Mouse (Mus musculus): Measurements from ENCODE around the gene Ehd1.

The Ehd1 gene

DNA sequence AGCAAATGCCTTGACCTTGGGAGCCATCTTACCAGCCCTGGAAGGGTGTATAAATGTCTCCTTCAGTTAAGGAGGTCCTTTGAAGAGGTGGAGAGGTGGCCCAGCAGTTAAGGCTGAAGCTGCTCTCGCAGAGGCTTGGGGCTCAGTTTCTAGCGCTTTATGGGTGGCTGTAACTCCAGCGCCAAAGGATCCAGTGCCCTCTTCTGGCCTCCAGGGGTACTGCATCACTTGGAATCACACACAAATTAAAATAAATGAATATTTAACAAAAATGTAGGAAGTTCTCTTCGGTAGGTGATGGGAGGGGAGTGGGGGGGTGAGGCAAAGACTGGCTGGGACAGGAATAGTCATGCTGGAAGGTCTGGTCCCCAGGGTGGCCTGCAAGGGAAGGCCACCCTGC is 15.6 kb upstream of the Ehd1 start:
- no peak for DNase-seq (ENCODE audit: low spot score in 2 of 2)

DNA sequence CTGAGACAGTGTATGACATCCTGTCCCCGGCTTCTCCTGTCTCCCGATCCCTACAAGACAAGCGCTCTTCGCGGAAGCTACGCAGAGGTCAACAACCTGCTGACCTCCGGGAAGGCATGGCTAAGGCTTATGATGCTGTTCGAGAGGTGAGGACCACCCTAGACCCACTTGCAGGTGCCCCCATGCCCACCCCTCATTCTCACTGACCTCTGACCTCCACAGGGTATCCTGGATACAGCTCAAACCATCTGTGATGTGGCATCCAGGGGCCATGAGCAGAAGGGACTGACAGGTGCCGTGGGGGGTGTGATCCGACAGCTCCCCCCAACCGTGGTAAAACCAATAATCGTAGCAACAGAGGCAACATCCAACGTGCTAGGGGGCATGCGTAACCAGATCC is 15.1 kb upstream of the Ehd1 start:
- DNase-seq (ENCODE audit: low spot score in 2 of 2) = no peak

DNA sequence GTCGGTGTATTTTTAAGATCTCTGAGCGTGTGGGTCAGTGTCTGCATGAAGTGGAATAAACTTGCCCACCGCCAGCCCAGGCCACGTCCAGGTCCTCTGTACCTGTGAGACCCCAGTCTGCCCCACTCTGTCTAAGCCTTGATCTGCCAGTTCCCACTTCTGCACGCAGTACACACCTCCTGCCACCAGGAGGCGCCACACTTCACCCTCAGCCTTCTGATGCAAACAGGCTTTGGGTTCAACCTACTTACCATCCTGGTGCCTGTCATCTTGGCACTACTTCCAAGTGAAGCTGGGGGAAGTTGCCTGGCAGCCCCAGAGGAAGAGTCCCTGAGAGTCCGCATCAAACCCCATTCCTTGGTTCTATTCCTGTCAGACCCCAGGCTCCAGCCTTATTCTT is 14.3 kb upstream of the Ehd1 start:
- peak in 1 of 2 experiments; percentile 58 for DNase-seq (ENCODE audit: low spot score in 2 of 2)

DNA sequence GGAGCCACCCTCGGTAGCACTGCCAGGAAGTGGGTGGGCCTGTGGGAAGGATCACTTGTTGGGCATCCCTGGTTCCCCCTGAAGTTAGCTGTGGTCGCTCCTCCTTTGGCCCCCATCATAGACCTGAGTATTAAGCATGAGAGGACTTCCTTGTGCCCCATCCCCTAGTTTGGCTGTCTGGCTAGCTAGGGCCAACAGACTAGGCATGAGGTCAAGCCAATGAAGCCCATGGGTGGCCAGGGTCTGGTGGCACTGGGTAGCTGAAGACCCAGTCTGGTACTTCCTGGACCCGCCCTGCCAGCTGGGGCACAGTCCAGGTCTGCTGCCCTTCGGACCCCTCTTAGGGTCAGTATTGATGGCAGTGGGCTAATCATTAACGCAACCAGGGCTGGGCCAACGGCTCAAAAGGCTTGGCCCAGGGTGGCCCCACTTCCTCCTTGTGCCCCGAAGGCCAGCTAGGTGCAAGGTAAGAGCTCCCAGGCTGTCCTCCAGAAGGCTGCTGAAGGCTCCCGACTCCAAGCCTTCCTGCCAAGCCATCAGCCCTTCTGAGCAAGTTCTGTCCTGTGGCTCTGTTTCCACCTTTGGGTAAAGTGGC is 13.6 kb upstream of the Ehd1 start:
- DNase-seq (ENCODE audit: low spot score in 2 of 2) = no peak

- DNase-seq (ENCODE audit: low spot score in 2 of 2) = peak in 1 of 2 experiments; percentile 48
Measured at GRCm38 (mm10) chr19:6264200-6264599, 12.3 kb upstream of the Ehd1 start.

GRCm38 (mm10) chr19:6264945-6265344 is 11.6 kb upstream of the Ehd1 start:
- DNase-seq (ENCODE audit: low spot score in 2 of 2) = no peak

- DNase-seq (ENCODE audit: low spot score in 2 of 2) = no peak
Measured at GRCm38 (mm10) chr19:6265727-6266182, 10.8 kb upstream of the Ehd1 start.

DNA sequence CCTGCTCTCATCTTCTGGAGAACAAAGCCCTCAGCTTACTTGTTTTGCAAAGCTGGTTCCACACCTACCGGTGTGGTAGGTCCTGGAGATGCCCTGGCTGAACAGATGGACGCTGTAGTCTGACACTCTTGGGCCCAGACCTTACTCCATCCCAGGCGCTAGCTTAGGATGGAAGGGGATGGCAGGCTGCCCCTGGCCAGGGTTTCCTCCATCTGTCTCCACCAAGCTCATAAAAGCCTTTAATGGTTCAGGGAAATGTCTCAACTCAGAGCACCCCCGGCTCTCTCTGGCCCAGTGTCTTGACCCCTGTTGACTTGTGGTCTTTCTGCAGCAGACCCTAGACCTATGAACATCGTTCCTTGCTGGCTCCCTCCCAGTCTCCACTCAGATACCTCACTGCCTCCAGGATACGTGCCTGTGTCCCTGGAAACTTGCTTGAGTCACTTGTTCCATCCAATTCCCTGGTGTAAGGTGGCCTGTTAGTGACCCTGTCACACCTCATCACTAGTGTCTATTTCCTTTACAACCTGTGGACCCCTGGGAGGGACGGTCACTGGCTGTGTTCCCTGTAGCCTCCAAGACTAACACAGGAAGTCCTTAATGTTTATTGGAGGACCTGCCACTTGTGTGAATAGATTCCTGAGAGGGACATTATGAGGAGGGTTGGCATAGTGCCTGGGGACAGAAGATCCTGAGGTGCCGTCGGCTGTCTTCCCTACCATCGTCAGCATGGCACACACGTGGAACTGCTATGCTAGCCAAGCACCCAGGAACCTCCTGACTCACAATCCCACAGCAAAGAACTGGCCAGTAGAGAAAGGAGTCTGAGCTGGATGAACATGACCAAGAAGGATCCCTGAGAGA is 9.0 kb upstream of the Ehd1 start:
- no peak for DNase-seq (ENCODE audit: low spot score in 2 of 2)

GRCm38 (mm10) chr19:6268170-6268528 is 8.4 kb upstream of the Ehd1 start:
- DNase-seq (ENCODE audit: low spot score in 2 of 2) = peak; percentile 77 to 80

DNA sequence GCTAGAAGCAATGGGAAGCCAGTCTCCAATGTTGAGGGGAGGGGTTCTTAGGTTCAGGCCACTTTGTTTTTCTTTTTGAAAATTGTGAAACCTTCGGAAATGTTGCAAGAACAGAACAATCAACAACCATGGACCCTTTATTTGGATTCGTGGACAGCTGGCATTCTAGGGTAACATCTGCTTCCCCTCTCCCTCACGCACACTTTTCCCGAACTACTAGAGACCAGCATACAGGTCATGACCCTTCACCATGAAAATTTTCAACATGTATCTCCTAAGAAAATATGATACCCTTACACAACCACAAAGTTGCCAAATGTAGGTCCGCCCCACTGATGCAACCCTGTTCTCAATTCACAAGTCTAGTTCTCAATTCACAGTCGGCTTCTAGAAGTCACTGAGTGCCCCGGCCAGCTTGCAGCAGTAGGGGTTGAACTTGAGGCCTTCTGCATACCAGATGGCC is 7.8 kb upstream of the Ehd1 start:
- DNase-seq (ENCODE audit: low spot score in 2 of 2) = no peak

- no peak for DNase-seq (ENCODE audit: low spot score in 2 of 2)
Measured at GRCm38 (mm10) chr19:6269798-6270475, 6.6 kb upstream of the Ehd1 start.

DNA sequence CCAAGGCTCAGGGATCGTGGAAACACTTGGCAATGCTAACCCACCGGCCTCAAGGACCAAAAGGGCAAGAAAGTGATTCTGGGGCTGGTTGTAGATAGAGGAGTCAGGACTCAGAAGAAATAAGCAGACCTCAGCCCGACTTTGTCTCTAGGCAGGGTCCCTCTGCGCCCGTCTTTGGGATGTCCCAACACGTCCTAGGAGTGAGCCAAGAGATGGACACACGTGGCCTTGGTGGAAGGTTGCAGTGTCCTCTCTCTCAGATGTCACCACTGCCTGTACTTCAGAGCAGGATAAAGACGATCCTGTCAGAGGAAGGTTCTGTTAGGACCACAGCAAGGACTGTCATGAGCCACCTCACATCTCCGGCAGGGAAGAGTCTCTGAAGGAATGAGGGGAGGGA is 5.9 kb upstream of the Ehd1 start:
- DNase-seq (ENCODE audit: low spot score in 2 of 2) = no peak

GRCm38 (mm10) chr19:6271206-6271605 is 5.3 kb upstream of the Ehd1 start:
- no peak for DNase-seq (ENCODE audit: low spot score in 2 of 2)

- no peak for DNase-seq (ENCODE audit: low spot score in 2 of 2)
Measured at GRCm38 (mm10) chr19:6272053-6272452, 4.5 kb upstream of the Ehd1 start.

DNA sequence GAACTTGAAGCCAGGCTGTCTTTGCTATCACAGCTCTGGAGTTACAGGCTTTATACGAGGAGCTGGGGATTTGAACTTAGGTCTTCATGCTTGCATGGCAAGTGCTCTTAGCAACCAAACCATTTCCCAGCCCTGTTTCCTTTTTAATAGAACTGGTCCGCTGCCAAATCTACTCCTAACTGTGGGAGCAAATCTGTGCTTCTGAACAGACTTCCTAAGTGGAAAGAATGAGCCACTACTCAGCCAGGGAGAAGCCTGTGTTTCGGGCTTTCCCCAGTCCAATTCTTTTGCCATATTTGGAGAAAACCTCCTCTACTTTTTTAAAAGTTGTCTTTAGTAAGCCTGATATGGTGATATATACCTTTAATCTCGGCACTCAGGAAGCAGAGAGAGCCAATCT is 3.8 kb upstream of the Ehd1 start:
- DNase-seq (ENCODE audit: low spot score in 2 of 2) = no peak

GRCm38 (mm10) chr19:6273592-6273991 is 2.9 kb upstream of the Ehd1 start:
- DNase-seq (ENCODE audit: low spot score in 2 of 2) = no peak

DNA sequence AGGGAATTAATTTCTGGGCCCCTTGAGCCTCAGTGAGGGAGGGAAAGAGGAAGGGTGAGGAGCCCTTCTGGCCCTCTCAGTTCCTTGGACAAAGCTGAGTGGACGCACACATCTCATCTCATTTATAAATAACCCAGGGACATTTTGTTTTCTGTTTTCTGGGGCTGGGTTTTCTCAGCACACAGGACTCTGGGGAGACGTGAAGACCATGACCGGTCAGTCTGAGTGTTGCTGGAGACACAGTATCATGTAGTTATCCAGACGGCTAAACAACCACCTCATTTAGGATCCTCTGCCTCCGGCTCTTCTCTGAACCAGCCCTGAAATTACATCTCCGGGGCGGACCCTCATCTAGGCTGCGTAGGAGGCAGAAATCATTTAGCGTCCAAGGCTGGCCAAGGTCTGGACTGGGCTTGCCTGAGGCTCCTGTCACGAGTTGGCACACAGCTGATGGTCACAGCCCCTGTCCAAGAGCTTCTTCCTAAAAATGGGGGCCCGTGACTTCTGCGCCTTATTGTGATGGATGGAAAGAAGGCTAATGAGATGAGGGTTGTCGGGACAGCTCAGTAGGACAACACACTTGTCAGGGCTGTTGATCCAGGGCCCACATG is 2.4 kb upstream of the Ehd1 start:
- no peak for DNase-seq (ENCODE audit: low spot score in 2 of 2)

DNA sequence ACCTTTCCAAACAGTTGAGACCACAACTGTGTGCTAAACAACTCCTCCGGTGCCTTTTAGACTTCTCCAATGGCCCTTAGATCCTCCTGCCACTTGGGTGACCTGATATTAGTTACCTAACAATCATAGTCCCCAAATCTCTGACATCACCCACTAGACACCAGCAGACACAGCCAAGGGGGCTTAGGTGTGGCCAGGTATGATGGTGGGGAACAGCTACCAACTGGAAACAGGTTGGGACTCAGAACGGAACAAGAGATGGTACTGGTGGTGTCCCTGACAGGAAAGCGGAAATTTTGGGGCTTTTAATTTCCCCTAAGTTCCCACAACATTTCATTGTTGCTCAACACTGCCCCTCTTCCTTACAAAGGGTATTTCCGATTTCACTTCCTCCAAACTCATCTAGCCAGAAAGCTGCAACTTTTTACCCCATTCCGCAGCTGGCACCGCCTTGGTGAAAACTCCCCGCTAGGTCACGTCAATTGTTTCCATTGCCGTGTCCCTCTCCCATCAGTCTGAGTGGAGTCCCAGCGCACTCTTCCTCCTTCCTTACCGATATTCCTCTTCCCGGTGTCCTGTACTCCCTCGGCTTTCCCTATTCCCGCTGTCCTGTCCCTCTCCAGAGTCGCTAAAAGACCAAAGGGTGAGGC is 660 bp upstream of the Ehd1 start:
- DNase-seq (ENCODE audit: low spot score in 2 of 2) = no peak

GRCm38 (mm10) chr19:6277661-6278438 is 1.3 kb downstream of the Ehd1 start:
- DNase-seq (ENCODE audit: low spot score in 2 of 2) = no peak

DNA sequence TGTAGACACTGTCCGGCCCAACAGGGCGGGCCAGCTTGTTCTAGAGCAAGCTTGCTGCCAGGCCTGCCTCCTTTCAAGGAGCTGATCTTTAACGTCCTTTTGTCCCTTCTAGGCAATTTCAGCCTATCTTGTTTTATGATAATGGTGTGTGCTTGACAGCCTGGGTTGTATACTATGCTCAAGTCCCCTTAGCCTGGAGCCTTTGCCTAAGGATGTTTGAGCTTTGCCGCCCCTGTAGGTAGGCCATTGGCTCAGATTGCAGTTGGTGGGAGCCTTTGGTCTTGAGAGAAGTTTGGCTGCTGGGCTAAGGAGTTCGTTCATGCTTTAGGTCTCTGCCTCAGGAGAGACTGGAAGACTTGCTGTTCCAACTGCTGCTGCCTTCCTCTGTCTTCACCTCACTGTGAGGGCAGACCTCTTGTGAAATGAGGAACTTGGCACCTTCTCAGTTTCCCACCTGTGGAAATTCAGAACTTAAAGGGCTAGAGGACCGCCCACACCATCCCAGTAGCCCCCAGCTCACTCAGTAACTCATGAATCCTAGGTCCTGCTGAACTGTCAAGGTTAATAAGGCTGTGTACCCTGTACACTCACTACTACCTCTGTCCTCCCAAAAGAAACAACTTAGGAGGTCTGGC is 2.0 kb downstream of the Ehd1 start:
- DNase-seq (ENCODE audit: low spot score in 2 of 2) = no peak

Measured in right cerebral cortex, postnatal 36 days (tissue).